Mouse (Mus musculus) stomach, postnatal 0 days (tissue): Measurements from ENCODE around the gene Nrxn3.

ENCODE experiments used
- CTCF ChIP-seq: IDR thresholded peaks from 2 replicates; pipeline ENCODE4 v1.5.1; 2016; ENCODE audit warnings: antibody characterized with exemption, low read depth, mild to moderate bottlenecking, moderate library complexity
- EP300 ChIP-seq: optimal IDR thresholded peaks from 2 replicates; pipeline ENCODE3; 2016; ENCODE audit warnings: antibody characterized with exemption

GRCm38 (mm10) chr12:88860397-88860796, 137.7 kb downstream of the Nrxn3 start:
- TF ChIP-seq CTCF (no peak), EP300 (no peak)
